Mouse (Mus musculus): ENCODE results near the gene Tuba4a.
A peak's percentile ranks its signal among the peaks of the same experiment; 100 is the strongest.

The Tuba4a gene

DNA sequence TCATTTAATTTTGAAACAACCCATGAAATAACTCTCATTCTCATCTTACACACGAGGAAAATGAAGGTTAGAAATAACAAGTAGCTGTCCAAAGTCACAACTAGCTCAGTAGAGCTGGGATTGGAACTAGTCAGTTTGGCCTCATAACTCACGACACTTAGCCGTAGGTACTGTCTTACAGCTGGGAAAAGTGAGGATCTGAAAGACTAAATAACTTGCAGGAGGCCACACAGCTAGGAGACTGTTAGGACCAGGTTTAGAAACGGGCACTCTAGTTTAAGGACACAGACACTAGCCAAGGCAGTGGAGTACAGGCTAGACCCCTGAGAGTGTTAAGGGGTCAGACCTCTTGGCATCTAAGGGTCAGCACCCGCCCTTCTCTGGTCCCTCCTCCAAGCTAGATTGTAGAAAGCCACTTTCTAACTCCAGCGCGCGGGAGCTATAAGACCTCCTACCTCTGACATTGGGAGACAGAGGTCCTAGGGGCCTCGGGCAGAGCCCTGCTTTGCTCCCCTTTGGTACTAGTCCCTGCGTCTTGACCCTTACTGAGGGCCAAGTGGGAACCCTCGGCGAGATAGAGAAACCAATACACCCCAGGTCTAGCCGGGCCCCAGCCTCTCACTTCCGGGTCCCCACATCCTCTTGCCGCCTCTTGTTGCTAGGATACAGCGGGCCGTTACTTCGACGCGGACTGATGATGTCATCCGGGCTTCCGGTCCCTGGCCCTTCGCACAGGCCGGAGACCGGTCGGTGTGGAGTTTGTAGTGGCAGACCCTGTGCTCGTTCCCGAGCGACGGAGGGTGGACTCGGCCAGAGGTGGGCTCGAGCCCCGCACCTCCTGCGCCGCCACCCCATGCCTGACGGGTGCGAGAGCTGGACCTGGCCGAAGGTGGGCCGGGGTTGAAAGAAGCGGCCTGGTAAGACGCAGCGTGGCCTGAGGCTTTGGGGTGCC, 9.3 kb downstream of the Tuba4a start, which contains the start of the genes Glb1l and Stk16:
Gene Glb1l, minus strand, starts transcription at position 678 of the 952 bp plus-strand sequence.
Gene Stk16, plus strand, starts transcription at position 703 of the 952 bp plus-strand sequence.
- DNase-seq, result peak; percentile 96

DNA sequence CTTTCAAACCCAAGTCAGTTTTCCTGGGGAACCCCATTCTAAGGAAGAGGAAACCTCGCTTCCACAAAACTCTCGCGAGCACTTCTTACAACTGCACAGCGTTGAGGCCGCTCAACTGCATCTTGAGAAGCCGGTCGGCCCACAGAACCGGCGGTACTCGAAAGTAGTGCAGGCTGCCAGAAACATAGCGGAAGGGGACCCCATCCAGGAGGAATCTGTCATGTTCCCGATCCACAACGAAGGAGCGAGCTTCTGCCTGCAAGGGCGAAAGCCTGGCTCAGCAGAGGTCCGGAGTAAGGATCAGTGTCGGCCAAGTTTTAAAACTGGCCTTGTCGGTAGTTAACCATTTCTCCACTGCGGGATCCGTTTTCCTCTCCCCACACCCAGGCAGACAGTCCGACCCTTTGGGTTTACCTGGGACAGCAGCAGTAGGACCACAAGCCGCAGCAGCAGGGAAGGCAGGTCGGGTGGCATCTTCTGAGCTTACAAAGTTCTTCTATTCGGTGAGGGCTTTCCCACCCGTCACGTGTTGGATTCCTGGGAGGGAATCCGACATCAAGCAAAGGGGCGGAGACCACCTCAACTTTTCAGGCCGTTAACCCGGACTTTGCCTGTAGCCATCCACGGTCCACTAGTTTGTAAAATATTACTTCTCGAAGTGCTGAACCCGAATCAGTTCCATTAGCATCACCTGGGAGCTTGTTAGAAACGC, 10.5 kb downstream of the Tuba4a start:
- DNase-seq, result peak; percentile 52

DNA sequence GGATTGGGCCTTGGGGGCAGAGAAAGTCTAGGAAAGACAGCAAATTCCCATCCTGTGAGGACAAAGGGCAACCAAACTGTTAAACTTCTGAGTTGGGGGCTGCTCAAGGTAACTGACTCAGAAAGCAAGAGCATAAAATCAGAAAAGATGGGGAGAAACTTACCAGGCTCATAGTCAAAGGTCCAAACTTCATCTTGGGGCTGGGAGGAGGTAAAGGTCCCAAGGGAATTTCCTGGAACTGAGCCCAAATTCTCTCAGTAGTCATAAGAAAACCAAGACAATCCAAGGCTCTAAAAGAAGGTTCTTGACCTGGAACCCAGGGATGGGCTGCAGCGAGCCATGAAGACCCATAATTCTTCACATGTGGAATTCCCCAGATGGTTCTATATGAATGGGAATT, 18.4 kb downstream of the Tuba4a start:
- DNase-seq, result no peak

DNA sequence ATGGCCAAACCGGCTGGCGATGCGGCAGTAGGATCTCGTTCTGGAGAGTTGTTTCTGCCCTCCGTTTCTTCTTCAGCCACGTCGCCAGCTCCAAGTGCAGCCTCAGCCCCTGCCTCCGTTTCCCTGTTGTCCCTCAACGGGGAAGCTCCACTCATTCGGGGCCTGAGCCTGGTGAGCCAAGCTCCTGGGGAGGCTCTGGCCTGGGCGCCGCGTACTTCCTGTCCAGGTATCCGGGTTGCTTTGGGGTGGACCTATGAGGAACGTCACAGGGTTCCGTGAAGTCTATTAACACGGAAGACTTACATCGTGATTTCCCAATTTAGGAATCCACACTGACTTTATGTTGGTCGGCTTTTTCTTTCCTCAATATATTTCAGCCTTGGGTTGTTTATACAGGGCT, 27.2 kb downstream of the Tuba4a start:
- DNase-seq, result peak; percentile 48

DNA sequence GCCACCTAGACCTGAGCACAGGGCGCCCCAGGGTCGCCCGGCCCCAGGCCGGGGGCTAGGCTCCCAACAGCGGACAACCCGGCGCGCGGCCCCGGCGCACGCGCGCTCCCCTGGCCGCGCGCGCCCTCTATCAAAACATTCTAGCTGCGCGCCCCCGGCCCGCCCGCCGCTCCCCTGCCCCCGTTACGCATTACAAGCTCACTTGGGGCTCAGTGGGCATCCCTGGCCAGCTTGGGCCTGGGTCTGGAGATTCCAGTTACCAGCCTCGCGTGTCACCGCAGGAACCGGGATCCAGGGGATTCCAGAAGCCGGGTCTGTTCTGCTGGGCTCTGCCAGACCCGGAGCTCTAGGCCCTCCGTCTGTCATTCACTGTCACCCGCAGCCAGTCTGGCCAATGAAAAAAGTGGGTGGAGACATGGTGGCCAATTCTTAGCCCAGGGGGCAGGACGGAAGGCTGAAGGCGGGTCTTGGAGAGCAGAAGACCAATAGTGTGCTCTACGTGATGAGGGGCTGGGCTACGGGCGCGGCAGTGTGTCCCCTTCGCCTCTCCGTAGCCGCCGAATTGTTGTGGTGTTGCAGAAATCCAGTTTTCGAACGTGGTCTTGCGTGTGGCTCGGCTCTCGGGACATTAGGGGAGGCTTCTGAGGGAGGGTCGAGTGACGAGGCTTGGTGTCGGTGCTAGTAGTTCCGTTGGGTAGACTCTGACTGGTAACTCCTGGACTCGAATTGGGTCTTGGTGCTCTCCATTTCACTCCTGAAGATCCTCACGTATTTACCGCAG, 27.9 kb downstream of the Tuba4a start, which contains the start of the genes Ankzf1 and Atg9a:
Gene Ankzf1, plus strand, starts transcription at position 530 of the 781 bp plus-strand sequence.
Gene Atg9a, minus strand, starts transcription at position 575 of the 781 bp plus-strand sequence.
- peak; percentile 94 for DNase-seq

DNA sequence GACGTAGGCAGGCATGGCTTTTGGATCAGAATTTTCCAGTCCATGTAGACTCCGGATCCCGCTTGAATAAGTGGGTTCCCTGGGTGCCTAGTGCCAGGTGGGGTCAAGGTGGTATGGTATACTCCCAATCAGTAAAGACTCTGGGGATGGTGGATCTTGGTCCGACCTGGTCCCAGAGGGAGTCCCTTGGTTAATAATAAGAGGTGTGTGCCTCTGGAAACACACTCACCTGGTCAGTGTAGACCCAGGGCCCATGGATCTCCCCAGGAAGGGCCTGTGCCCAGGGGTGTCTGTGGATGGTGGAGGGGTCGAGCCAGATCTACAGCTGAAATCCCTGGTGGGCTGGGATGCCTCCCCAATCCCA, 28.4 kb downstream of the Tuba4a start:
- DNase-seq, result no peak

DNA sequence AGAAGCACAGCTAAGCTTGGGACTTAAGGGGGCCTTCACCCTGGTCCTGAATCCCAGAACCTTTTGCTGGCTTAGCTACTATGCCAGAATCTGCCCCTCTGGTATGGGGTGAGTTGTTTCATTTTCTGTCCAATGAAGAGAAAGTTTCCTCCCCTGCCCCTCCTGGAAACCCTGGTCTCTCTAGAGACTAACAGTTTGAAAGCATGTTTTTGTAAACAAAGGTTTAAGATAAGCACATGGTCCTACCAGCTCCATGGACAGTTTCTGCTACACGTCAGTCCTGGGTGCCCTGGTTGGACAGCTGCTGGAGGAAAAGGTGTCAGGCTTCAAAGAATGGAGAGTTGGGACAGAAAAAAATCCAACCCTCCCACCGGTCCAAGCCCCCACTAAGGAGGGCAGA, 29.1 kb downstream of the Tuba4a start:
- no peak for DNase-seq

DNA sequence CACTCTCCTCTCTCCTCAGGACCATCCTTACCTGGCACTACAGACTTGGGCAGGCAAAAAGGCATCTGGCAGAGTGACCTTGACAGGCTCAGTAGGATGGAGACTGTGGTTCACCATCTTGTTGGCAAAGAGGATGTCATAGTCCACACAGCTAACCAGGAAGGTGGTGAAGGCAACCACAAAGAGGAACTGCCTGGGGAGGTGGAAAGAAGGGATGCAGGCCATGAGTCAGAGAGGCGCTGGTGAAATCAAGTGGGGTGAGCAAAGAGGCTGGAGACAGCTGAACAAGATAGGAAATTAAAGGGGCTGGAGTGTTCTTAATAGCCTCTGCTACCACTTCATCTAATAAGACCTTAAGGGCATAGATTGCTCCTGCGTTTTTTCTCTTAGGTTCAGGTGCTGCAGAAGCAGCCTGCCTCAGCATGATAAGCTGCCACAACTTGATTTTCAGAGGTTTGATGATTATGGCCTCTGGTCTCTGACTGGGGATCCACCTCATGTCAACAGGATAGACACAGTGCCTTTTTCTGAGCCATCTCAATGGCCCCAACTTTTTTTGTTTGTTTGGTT, 31.7 kb downstream of the Tuba4a start:
- no peak for DNase-seq

DNA sequence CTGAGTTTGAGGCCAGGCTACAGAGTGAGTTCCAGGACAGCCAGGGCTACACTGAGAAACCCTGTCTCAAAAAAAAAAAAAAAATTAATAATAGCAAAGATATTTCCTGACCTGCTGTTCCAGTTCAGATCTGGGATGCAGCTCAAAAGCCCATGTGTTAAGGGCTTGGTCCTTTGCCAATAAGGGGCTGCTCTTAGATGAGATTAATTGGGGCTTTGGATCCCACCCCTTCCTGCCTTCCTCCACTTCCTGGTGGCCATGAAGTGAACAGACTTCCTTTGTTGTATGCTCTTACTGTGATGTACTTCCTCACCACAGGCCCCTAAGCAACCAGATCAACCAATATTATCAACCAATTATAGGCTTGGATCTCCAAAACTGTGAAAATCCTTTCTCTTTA, 32.5 kb downstream of the Tuba4a start:
- DNase-seq, result no peak

DNA sequence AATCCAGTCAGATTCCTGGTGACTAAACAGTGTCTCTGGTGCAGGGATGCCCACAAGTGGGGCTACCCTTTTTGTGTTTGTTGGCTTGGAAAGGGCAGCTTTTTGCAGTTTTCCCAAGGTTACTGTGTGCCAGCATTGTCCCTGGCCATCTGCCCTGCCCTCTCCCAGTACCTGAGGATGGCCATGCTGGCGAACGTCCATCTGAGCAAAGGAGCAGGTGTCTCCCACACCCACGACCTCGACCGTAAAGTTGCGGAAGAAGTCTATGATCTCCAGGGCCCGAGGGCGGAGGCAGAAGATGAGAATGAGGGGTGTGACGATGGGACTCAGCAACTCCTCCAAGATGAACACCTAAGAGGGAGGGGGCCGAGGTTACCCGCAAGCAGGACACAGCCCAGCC, 34.2 kb downstream of the Tuba4a start:
- no peak for DNase-seq

DNA sequence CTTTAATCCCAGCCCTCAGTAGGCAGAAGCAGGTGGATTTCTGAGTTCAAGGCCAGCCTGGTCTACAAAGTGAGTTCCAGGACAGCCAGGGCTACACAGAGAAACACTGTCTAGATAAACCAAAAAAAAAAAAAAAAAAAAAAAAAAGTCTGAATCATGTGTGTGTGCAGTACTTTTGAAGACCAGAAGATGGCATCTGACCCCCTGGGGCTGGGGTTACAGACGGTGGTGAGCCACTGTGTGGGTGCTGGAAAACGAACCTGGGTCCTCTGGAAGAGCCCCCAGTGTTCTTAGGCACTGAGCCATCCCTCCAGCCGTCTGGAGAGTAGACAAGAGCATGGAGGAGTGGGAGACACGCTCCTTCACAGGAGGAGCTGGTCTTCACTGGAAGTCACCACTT, 37.5 kb downstream of the Tuba4a start:
- no peak for DNase-seq

DNA sequence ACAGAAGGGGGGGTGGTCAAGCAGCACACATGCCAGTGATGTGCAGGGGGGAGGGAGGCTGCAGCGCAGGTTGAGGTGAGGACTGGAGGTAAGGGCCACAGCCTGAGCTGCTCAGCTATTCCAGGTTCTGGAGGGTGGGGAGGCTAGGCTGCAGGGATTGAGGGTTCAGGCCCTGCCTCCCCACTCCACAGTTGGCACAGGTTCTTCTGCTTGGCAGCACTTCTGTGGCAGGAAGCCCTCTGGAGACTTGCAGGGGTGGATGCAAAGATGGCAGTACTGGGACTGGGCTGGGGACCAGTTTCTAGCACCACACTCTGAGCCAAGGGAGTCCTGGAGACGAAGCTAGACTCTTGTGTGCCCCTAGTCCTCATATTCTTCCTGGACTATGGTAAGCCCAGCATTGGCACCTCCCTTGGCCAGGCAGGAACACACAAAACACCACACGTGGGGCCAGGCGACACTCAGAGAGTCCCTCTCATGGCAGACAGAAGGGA, 38.2 kb downstream of the Tuba4a start:
- no peak for DNase-seq

DNA sequence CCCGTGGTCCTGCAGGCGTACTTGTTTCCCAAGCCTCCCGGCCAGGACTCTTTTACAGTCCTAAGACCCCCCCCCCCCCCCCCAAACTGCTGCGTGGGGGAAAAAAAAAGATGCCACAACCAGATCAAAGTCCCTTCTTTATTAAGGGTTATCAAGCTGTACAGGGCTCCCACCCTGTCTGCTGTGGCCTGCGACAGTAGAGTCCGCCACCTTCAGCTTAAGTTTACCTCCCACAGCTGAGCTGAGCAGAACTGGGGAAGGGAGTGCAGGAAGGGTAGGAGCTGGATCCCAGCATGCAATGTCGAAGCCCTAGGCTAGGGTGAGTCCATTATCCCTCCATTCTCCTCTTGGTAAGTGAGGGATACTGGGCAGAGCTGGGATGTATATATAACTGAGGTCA, 38.9 kb downstream of the Tuba4a start:
- no peak for DNase-seq

DNA sequence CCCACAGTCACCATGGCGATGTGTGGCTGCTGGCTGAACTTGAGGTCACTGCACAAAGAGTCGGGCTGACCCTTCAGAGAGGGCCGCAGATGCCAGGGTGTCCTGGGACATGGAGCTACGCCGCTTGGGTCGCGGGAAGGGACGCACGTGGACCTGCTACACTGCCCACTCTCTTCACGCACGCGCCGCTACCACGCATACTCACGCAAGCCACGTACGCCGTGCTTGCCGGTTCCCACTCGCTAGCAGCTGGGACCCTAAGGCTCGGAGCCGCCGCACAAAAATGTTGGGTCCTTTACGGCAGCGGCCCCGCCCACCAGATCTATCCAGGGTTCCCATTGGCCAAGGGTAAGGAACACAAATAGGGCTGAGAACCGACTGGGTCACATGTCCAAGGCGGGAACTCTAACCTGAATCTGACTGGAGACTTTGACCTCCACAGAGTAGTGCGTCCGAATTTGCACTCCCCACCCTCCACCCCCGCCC, 39.5 kb downstream of the Tuba4a start, which contains the start of gene Abcb6:
Gene Abcb6, minus strand, starts transcription at position 288 of the 486 bp plus-strand sequence.
- DNase-seq, result peak; percentile 87

DNA sequence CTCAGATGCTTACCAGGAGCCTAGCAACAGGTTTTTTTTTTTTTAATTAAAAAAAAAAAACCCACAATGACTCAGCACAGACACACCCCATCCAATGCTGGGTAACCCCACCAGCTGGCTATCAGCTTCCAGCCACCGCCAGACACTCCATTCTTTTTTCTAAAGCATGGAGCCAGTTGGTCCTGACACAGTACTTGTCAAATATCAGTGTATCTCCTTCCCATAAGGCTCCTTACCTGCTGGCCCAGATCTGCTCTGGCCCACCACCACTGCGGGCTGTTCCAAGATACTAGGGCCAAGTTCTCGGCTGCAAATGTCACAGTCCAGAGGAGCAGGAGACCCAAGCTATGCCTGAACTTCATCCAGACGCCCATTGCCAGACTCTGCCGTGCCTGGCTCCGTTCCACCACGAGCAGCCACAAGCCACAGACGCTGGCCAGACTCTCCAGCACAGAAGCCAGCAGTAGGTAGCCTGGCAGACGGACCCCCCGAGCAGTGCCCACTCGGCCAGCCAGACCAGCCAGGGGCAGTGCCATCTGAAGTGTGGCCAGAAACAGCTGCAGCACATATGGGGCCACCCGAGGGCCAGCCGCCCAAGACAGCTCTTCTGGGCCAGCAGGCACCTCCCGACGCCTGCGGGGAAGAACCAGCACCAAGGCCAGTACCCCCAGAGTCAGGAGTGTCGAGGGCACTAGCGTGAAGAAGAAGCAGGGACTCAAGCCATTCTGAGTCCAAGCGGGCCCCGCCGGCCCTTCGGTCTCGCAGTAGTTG, 40.1 kb downstream of the Tuba4a start:
- no peak for DNase-seq

DNA sequence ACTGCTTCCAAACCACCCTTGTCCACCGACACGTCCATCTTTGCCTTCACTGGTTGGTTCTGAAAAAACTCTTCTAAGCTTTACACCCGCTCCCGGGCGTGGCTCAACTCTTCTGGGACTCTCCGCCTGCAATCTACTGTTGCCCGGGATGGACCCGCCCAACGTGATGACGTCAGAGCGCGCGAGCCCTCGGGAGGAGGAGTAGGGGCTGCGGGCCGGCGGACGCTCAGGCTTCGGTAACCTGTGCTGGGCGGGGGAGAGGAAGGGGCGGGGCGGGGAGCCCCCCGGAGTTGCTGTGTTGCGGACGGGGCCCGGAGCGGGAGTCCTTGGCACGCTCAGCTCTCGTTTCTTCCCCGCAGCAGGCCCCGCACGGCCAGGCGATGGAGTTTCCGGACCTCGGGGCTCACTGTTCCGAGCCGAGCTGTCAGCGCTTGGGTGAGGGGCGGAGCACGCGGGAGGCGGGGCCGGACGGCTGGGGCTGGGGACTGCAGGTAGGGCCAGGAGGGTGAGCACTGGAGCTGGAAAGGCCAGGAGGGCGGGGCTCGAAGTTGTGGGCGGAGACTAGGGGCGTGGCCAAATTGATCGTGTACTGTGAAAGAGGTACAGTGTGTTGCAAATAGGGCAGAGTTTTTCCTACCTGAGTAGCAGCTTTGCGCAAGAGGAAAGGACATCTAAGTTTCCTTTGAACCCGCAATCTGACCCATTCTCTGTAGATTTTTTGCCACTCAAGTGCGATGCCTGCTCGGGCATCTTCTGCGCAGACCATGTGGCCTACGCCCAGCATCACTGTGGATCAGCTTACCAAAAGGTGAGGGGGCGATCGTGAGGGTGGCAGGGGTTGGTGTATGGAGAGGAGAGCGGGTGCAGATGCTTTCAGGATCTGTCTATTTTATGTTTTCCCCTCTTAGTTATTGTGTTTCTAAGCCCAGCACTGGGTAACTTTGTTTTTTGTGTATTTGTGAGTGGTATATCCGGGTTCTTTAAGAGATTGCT, 50.9 kb downstream of the Tuba4a start, which contains the start of gene Zfand2b:
Gene Zfand2b, plus strand, starts transcription at position 175 of the 993 bp plus-strand sequence.
- peak; percentile 99 for DNase-seq

DNA sequence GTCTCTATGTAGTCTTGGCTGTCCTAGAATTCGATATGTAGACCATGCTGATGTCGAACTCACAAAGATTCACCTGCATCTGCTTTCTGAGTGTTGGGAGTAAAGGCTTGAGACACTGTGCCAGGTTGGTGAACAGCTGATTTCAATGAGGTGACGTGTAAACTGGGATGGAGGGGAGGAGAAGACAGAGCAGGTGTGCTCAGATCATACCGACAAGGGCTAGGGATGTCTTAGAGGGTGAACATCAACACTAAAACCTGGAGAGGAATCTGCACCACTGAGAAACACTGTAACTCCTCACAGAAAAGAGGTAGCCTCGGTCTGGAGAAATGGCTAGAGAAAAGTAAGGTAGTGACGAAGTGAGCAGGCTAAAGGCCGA, 51.6 kb downstream of the Tuba4a start:
- DNase-seq, result no peak
